Comparison of ENCODE assay signal across 8 mouse cellular contexts in the genomic region with DNA sequence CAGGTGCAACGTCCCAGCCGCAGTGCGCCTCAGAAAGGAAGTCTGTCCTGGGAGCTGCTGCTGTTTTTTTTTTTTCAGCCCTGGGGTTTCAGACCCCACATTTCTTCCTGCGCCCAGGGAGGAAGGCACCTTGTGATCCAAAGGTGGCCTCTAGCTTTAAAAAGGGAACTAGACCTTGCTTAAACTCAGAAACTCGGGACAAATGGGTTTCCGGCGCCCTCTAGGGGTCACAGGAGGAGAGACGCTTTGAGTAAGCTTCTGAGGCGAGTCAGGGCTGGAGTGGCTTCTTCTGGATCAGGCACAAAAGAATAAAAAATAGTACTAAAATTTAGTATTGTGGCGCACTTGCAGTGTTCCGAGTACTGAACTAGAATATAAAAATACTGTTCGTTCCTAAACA. TPM values are rescaled to one million over a fixed set of nuclear protein-coding genes. Genes with fewer than 3 reads are reported as not detected.
DNase-seq lines count a peak whose midpoint lies in the region; ATAC-seq and TF ChIP-seq lines count a peak whose summit lies in the region.

No protein-coding gene starts in this region.

- no peak overlapping the region; the same call in 1 of the 2 replicates for H3K4me2 ChIP-seq in kidney, embryonic 16.5 days (replicated peaks; ENCODE audit: low read depth, low read length)

- no peak overlapping the region for H3K9ac ChIP-seq in kidney, embryonic 16.5 days (replicated peaks; ENCODE audit: low read length)

- DNase-seq in kidney, adult 18-20 months = peak; percentile 81
- DNase-seq in ZHBTc4 (ENCODE audit: low read depth, low spot score) = peak; percentile 86
- DNase-seq in heart, embryonic 10.5 days (ENCODE audit: low spot score) = no peak
- DNase-seq in layer of hippocampus, adult 2 months (ENCODE audit: low spot score in 2 of 2) = peak; percentile 38 to 71
- DNase-seq in lung, postnatal 25 days (ENCODE audit: low spot score) = peak; percentile 59
- DNase-seq in splenic B cell, adult 2 months (ENCODE audit: low read depth, low spot score) = peak; percentile 79

- H3K27me3 ChIP-seq in kidney, embryonic 16.5 days (ENCODE audit: insufficient read depth, low read length) = peaks cover 98% of the 10 kb centered on the region
- H3K27me3 ChIP-seq in heart, embryonic 10.5 days (ENCODE audit: insufficient read depth, poor library complexity, severe bottlenecking) = peaks cover 100% of the 10 kb centered on the region
- peaks cover 2% of the 10 kb centered on the region for H3K27me3 ChIP-seq in splenic B cell, adult 2 months (ENCODE audit: control insufficient read depth, insufficient read depth, low read length, poor library complexity, severe bottlenecking)

- ATAC-seq in kidney, embryonic 16.5 days (ENCODE audit: low FRiP score, low TSS enrichment) = no peak
- peak; percentile 91 for ATAC-seq in common myeloid progenitor, adult 5-6 weeks (replicated peaks; ENCODE audit: low read depth, poor library complexity, severe bottlenecking)

- no peaks in the 10 kb centered on the region for H3K4me1 ChIP-seq in kidney, embryonic 16.5 days (ENCODE audit: insufficient read depth, low read length)
- peaks cover 12% of the 10 kb centered on the region for H3K4me1 ChIP-seq in heart, embryonic 10.5 days

- no peak overlapping the region for H3K4me3 ChIP-seq in kidney, embryonic 16.5 days (ENCODE audit: low read length)
- H3K4me3 ChIP-seq in heart, embryonic 10.5 days = 0 out of 2 replicates have a peak overlapping the region, but pooled peaks have one; percentile 31
- no peak overlapping the region for H3K4me3 ChIP-seq in layer of hippocampus, adult 2 months

- under 1% methylated on average over 12 of the region's 12 CpGs for WGBS in kidney, embryonic 16.5 days
- 2% methylated on average over 12 of the region's 12 CpGs for WGBS in heart, embryonic 10.5 days

- no peaks in the 10 kb centered on the region for H3K9me3 ChIP-seq in kidney, embryonic 16.5 days (ENCODE audit: low read length)
- H3K9me3 ChIP-seq in heart, embryonic 10.5 days = no peaks in the 10 kb centered on the region

- no peaks in the 10 kb centered on the region for H3K36me3 ChIP-seq in kidney, embryonic 16.5 days (ENCODE audit: insufficient read depth, low read length)
- no peaks in the 10 kb centered on the region for H3K36me3 ChIP-seq in heart, embryonic 10.5 days
- H3K36me3 ChIP-seq in splenic B cell, adult 2 months (ENCODE audit: control insufficient read depth, insufficient read depth, low read length, poor library complexity, severe bottlenecking) = no peaks in the 10 kb centered on the region

- peak; percentile 91 for TF ChIP-seq CTCF in layer of hippocampus, adult 2 months (conservative IDR thresholded peaks at IDR 0.05)

- no peak overlapping the region for H3K27ac ChIP-seq in kidney, embryonic 16.5 days (ENCODE audit: low read length)
- H3K27ac ChIP-seq in heart, embryonic 10.5 days = no peak overlapping the region
- H3K27ac ChIP-seq in layer of hippocampus, adult 2 months = no peak overlapping the region

RNA-seq across cellular contexts. Expression of gene Tlx1, which starts 10.6 kb away (rescaled TPM):
- not detected in 2 replicates for polyA plus RNA-seq in kidney, embryonic 16.5 days (2015; fragmentation: Nextera tagmentation; extraction: Ambion mirVana)
- total RNA-seq in common myeloid progenitor, adult 5-6 weeks (2017) = not detected in 2 replicates
- polyA plus RNA-seq in heart, embryonic 10.5 days (2016; fragmentation: Nextera tagmentation; extraction: Ambion mirVana) = 1.0 and 4.1 TPM in 2 replicates
- total RNA-seq in layer of hippocampus, adult 2 months (2021) = not detected
